Mouse (Mus musculus) right cerebral cortex, postnatal 36 days (tissue): ENCODE data around the gene Dock10.

Source experiments
- DNase-seq, 2 experiments: peaks; one replicate each; pipeline ENCODE4 v3.0.0; 2022; ENCODE audit warnings: low spot score in 2 of 2, mixed read lengths in 1 of 2

Gene Dock10

DNA sequence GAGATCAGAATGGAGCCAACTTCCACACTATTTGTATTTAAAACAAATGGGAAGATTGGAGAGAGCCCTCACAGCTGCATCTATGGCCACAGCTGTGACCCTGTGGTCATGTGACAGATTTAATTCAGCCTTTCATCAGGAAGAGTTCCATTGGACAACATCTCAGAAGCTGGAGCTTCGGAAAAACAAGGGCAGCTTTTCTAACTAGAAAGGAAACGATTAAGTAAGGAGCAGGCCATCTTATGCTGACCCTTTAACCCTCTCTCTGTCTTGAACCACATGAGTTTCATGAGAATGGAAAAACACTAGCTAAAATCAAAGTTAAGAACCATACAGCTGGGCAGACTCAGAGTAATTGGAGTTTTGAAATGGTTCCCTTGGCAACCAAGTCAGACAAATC, 101.9 kb downstream of the Dock10 start:
- DNase-seq, result no peak

DNA sequence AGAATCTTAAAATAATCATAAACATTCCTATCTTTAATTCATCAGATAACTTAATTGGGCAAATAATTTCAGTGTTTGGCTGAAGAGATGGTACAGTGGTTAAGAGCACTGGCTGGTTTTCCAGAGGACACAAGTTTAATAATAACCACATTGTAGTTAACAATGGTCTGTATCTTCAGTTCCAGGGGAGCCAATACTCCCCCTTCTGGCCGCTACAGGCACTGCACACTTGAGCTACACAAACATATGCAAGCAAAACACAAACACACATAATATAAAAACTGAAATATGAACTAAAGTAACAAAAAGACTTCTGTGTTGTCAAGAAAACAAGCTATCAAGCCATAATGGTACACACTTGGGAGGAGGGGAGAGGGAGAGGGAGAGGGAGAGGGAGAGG, 102.5 kb downstream of the Dock10 start:
- no peak for DNase-seq

- no peak for DNase-seq
These were observed 103.1 kb downstream of the Dock10 start for GRCm38 (mm10) chr1:80655195-80655594.

- DNase-seq, result no peak
These were observed 104.2 kb downstream of the Dock10 start for GRCm38 (mm10) chr1:80654177-80654576.

GRCm38 (mm10) chr1:80652803-80653202, 105.5 kb downstream of the Dock10 start:
- no peak for DNase-seq

- no peak for DNase-seq
These were observed 106.2 kb downstream of the Dock10 start for GRCm38 (mm10) chr1:80652083-80652482.

- DNase-seq, result no peak
These were observed 111.7 kb downstream of the Dock10 start for GRCm38 (mm10) chr1:80646602-80647001.

DNA sequence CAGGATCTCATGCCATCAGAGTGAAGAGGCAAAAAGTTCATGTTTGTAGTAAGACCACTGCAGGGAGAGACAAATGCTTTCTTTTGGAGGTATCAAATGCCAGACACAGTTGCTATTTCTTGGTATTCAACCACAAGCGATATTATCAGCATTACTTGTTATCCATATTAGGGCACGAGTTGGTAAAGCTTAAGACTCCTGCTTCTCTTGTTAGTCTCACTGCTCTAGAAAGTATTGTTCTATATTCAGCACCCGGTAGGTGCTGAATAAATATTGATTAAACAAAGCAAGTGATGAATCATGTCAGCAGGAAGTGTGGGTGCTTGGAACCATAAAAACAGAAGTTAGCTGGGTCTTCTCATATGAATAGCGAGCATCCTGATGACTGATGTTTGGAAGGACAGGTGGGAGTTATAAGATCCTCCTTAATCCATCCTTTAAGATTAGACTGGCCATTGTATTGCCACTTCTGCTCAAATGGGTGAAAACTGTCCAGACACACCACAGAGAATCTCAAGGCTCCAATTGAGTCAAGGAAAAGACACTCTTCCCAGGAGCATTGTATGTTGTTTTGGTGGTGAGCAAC, 114.4 kb downstream of the Dock10 start:
- no peak for DNase-seq

GRCm38 (mm10) chr1:80641832-80642231, 116.5 kb downstream of the Dock10 start:
- DNase-seq, result no peak

GRCm38 (mm10) chr1:80641288-80641687, 117.0 kb downstream of the Dock10 start:
- no peak for DNase-seq

DNA sequence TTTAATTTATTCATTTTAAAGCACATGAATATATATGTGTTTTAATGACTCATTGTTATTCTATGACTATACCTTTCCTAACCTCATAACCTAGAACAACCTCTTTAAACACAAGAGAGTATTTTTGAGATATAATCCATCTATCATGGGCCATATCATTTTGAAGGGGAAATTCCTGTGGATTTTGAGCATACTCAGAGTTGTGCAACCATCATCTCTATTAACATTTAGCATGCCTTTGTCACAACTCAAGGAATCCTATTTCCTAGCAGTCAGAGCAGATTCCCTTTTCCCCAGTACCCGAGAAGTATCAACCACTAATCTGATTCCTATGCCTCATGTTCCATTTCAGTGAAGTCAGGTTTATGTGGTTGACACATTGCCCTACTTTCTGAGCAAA, 118.8 kb downstream of the Dock10 start:
- no peak for DNase-seq

- peak; percentile 30 to 39 for DNase-seq
These were observed 121.1 kb downstream of the Dock10 start for GRCm38 (mm10) chr1:80637214-80637705.

- DNase-seq, result no peak
These were observed 122.5 kb downstream of the Dock10 start for GRCm38 (mm10) chr1:80635825-80636224.

GRCm38 (mm10) chr1:80633536-80633935, 124.8 kb downstream of the Dock10 start:
- no peak for DNase-seq

DNA sequence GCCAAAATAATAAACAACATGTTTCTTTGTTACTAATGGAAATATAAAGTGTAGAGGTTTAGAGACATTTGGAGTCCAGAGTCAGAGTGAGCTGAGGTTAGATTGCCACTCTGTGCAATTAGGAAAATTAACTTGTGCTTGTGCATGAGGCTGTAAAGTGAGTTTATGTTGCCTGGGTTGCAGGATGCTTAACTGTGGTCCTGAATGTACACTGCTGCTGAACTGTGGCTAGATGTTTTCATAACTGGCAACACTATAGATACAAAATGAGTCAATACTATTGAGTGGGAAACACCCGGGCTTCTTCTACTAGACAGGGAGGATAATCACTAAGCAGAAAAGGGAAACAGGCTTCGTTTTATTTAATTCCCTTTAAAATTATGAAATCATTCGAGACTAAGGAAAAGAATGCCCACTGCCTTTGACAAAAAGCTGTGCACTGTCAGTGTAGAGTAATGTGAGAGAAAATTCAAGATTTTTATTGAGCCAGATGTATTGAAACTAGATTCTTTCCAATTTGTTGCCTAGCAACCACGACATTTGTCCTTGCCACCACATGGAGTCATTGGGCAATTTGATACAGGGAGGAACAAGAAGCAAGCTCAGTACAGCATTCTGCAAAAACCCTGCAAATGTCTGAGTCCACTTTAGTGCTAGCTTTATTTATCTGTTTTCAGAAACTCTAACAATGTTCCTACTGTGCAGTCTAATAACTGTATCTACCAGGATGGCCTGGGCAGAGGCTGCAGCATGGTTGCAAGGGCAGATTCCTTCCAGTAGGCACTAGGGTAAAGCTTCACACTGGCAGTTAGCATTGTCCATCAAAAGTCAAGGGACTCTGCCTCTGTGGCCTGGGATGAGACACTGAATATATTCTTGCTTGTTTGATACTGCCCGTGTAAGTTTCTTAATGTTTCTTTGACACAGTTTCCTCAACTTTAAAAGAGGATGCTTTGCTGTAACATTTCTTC, 127.9 kb downstream of the Dock10 start:
- DNase-seq, result no peak

DNA sequence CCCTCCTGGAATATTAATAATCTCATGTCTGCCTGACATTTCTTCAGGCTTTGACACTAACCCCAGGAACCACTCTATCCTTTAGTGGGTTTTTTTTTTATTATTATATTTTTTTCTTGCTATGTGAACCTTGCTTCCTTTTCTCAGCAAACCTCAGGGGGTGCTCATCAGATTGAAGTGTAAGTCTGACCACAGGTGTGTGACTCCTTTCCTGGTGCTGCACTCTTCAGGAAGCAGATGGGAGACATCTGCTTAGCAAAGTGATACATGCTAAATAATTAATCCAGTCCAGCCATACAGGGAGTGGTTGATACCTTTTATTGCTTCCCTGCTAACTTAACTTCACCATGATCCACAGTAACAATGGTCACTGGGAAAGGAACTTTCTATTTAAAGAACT, 130.3 kb downstream of the Dock10 start:
- no peak for DNase-seq

DNA sequence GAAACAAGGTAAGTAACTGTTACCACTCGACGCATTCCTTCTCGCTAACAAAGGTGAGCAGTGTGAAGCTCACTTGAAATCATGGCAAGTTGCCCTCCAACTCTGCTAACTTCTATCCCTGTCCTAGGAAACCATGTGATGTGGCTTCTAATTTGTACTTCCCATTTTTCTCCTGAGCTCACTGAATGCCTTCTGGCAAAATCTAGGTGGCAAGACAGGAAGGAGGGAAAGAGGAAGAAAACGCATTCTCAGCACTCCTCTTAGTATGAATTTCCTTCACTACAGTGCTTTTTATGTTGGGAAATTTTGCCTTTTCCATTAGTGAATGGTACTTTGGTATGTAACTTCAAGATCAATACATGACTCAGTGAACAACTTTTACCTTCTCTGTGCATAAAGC, 131.5 kb downstream of the Dock10 start:
- DNase-seq, result no peak

DNA sequence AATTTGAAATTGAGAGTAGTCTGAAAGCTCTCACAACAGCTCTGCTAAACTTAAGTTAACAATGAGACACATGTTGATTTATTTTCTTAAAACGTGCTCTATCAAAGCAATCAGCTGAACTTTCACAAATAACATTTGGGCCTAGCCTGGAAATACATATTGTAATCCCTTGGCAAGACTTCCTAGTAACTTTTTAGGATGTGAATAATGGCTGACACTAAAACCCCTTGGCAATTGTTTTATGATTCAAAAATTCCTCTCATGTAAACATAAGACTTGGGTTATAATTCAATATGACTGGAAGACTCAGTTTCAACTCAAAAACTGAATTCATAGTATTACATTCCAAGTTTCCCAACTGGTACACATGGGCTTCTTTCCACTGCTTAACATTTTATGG, 133.0 kb downstream of the Dock10 start:
- DNase-seq, result no peak

GRCm38 (mm10) chr1:80624552-80624951, 133.8 kb downstream of the Dock10 start:
- DNase-seq, result no peak

DNA sequence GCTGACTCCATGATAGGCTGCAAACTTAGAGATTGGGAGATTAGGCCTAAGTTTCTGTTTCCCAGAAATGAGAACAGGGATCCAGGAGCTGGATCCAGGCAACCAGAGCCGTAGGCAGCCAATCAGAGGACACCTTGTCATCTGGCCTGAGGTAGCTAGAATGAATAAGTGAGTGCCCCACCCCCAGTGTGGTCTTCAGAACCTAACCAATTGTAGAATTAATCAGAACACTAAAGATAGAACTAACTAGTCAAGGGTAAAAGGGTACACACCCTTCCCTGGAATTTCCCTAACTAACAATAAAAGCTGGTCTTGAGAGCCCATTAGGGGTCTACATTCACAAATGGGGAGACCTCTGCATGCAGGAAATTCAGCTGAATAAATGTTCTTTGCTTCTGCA, 135.7 kb downstream of the Dock10 start:
- no peak for DNase-seq

DNA sequence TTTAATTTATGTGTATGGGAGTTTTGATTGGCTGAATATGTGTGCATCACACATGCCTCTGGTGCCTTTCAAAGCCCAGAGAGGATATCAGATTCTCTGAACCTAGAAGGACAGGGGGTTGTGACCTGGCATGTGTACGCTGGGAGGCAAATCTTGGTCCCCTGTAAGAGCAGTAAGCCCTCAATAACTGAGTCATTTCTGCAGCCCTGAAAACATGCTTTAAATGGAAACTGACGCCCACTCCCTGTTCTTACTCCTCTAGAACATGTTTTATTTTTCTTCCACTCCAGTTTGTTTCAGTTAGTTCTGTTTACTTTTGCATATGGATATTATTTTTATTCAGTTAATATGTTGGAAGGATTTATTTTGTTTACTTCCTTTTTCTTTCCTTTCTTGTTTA, 139.2 kb downstream of the Dock10 start:
- no peak for DNase-seq

DNA sequence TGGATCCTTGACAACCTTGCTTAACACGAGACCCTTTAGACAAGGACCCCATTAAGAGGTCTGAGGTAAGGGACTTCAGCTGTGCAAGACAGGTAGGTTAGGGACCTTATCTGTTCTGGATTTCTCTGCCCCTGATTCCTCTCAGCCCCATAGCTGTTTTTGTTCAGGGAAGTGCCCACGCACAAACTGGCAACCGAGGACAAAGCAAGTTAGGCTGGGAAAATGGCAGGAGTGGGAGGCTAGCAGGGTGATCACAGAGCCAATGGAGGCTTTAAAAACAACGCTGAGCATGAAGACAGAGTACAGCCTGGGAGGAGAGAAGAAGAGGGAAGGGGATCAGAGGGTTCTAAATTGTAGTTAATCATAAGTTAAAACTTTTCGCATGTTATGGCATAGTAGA, 141.7 kb downstream of the Dock10 start:
- peak in 1 of 2 experiments; percentile 34 for DNase-seq

- DNase-seq, result no peak
These were observed 143.6 kb downstream of the Dock10 start for GRCm38 (mm10) chr1:80614750-80615149.
